Mouse (Mus musculus): ENCODE measurements at regions not wholly inside any gene's neighbourhood (a gene's known extent, or its start where the extent isn't known, plus 50 kb on each side); places are given as distances from the start of the nearest gene placed in this dataset.
A peak's percentile ranks its signal among the peaks of the same experiment; 100 is the strongest.

DNA sequence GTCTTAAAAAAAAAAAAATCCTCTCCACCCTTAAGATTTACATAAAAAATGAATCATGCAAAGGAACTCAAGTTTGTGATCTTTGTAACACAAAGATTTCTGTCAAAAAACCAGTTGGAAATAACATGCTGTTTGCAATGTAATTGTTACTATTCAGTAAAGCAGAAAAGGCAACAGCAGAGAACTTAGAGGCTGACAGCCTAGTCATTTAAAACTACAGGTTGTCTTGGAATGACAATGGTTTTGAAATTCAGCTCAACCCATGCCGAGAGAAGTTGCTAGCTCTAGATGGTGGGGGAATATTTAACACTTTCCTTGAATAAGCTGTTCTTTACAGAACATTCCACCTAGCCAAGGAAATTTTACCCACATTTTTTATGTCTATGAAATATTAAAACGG, 269.2 kb upstream of the Celf2 start:
- no peaks in the 10 kb centered on the region for H3K4me1 ChIP-seq (ENCODE audit: control insufficient read depth in 1 of 2, insufficient read depth in 2 of 2)
- H3K79me2 ChIP-seq (replicated peaks; ENCODE audit: control insufficient read depth, extremely low read depth, insufficient read depth, poor library complexity, severe bottlenecking), result no peaks in the 10 kb centered on the region
- H3K9ac ChIP-seq (ENCODE audit: insufficient read depth, low read depth), result no peak overlapping the region
- no peaks in the 10 kb centered on the region for H3K9me3 ChIP-seq (replicated peaks; ENCODE audit: low read length)
- no peaks in the 10 kb centered on the region for H3K27me3 ChIP-seq (replicated peaks)
- TF ChIP-seq MXI1 (IDR thresholded peaks at IDR 0.05; ENCODE audit: low read depth, low read length), result no peak
- TF ChIP-seq SIN3A (IDR thresholded peaks at IDR 0.05; ENCODE audit: low read length), result no peak
- TF ChIP-seq MAFK (IDR thresholded peaks at IDR 0.05; ENCODE audit: insufficient replicate concordance, low read length), result no peak
- no peak for TF ChIP-seq ZNF384 (IDR thresholded peaks at IDR 0.05; ENCODE audit: low read depth, low read length)
- TF ChIP-seq TCF12 (IDR thresholded peaks at IDR 0.05; ENCODE audit: low read depth, low read length), result no peak
- TF ChIP-seq NRF1 (IDR thresholded peaks at IDR 0.05; ENCODE audit: low read depth, low read length), result no peak
- TF ChIP-seq EP300 (IDR thresholded peaks at IDR 0.05; ENCODE audit: low read length), result no peak
- no peak for TF ChIP-seq ZKSCAN1 (IDR thresholded peaks at IDR 0.05; ENCODE audit: borderline replicate concordance, low read depth, low read length)
- no peak for TF ChIP-seq POLR2A (IDR thresholded peaks at IDR 0.05; ENCODE audit: low read depth, low read length)
- no peak for TF ChIP-seq RCOR1 (conservative IDR thresholded peaks at IDR 0.05; ENCODE audit: low read depth, low read length)
- no peak for TF ChIP-seq MAZ (IDR thresholded peaks at IDR 0.05; ENCODE audit: low read depth, low read length)
- no peak for TF ChIP-seq MAX (IDR thresholded peaks at IDR 0.05; ENCODE audit: low read length)
- no peak for TF ChIP-seq POLR2AphosphoS2 (IDR thresholded peaks at IDR 0.05; ENCODE audit: low read depth, low read length)
- TF ChIP-seq MYC (IDR thresholded peaks at IDR 0.05; ENCODE audit: low read depth, low read length), result no peak
- TF ChIP-seq ETS1 (conservative IDR thresholded peaks at IDR 0.05; ENCODE audit: low read depth, low read length), result no peak
- TF ChIP-seq BHLHE40 (IDR thresholded peaks at IDR 0.05; ENCODE audit: low read depth, low read length), result no peak
- TF ChIP-seq CTCF (conservative IDR thresholded peaks at IDR 0.05 in 1 of 2, IDR thresholded peaks at IDR 0.05 in 1 of 2; ENCODE audit: low read depth in 2 of 2, low read length in 2 of 2), result no peak
- TF ChIP-seq ZMIZ1 (IDR thresholded peaks at IDR 0.05; ENCODE audit: low read depth, low read length), result no peak
- no peak overlapping the region for H3K4me2 ChIP-seq (ENCODE audit: insufficient read depth, low read depth, poor library complexity, severe bottlenecking)
- dilution Hi-C loops (cut with MboI; ENCODE audit: extremely low pct_ligation_motif_present, extremely low pct_unique_long_range_greater_than_20kb, low sequenced_read_pairs), result no loop called here
- in situ Hi-C loops (cut with MboI; ENCODE audit: low pct_ligation_motif_present, low pct_unique_long_range_greater_than_20kb, low sequenced_read_pairs), result no loop called here
- DNase-seq (ENCODE audit: extremely low read depth), result no peak
- H3K36me3 ChIP-seq (replicated peaks in 1 of 2; ENCODE audit: control insufficient read depth in 1 of 2, insufficient read depth in 1 of 2, low read length in 1 of 2), result no peaks in the 10 kb centered on the region
- no peak overlapping the region for H3K4me3 ChIP-seq (replicated peaks in 1 of 3; ENCODE audit: low read depth in 2 of 3, low read length in 2 of 3, poor library complexity in 1 of 3)
- H3K27ac ChIP-seq (ENCODE audit: insufficient read depth, low read depth), result no peak overlapping the region

DNA sequence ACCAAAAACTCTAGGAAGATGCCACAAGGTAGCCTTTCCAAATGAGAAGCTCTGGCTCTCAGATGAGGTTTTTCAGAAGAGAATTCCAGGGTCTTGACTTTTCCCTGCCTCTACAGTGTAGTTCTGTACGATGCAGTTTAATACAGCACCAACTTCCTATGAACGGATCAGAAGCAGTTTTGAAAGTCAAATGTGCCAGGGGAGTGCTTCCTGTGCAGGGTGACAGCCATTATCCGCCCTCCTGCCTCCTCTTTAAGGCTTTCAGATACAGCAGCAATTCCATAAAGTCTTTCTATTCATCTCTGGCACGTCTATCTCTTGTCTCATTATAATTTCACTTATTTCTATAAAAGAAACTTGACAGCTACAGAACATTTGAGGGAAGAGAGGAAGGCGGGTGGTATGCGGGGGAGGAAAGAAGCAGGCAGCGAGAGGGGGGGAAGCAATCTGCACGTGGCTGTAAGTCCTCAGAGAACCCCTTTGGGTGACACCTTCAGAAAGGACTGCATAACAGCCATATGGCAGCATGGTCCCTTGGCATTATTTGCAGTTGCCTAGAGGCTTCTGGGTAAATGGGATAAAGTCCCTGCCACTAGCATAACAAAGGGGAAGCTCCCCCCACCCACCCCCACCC, 224.9 kb upstream of the Celf2 start:
- in situ Hi-C loops (cut with MboI; ENCODE audit: low pct_ligation_motif_present, low pct_unique_long_range_greater_than_20kb, low sequenced_read_pairs) (no loop called here), dilution Hi-C loops (cut with MboI; ENCODE audit: extremely low pct_ligation_motif_present, extremely low pct_unique_long_range_greater_than_20kb, low sequenced_read_pairs) (no loop called here)
- Histone ChIP-seq H3K9me3 (replicated peaks; ENCODE audit: low read length) (no peaks in the 10 kb centered on the region), H3K4me2 (ENCODE audit: insufficient read depth, low read depth, poor library complexity, severe bottlenecking) (peak overlapping the region; percentile 50; the same call in 1 of the 2 replicates), H3K79me2 (replicated peaks; ENCODE audit: control insufficient read depth, extremely low read depth, insufficient read depth, poor library complexity, severe bottlenecking) (no peaks in the 10 kb centered on the region), H3K36me3 (replicated peaks in 1 of 2; ENCODE audit: control insufficient read depth in 1 of 2, insufficient read depth in 1 of 2, low read length in 1 of 2) (no peaks in the 10 kb centered on the region), H3K4me1 (ENCODE audit: control insufficient read depth in 1 of 2, insufficient read depth in 2 of 2) (no peaks in the 10 kb centered on the region), H3K4me3 (replicated peaks in 1 of 3; ENCODE audit: low read depth in 2 of 3, low read length in 2 of 3, poor library complexity in 1 of 3) (no peak overlapping the region), H3K27ac (ENCODE audit: insufficient read depth, low read depth) (no peak overlapping the region), H3K27me3 (replicated peaks) (no peaks in the 10 kb centered on the region), H3K9ac (ENCODE audit: insufficient read depth, low read depth) (no peak overlapping the region)
- TF ChIP-seq POLR2AphosphoS2 (IDR thresholded peaks at IDR 0.05; ENCODE audit: low read depth, low read length) (no peak), ZMIZ1 (IDR thresholded peaks at IDR 0.05; ENCODE audit: low read depth, low read length) (no peak), MEF2A (IDR thresholded peaks at IDR 0.05; ENCODE audit: borderline replicate concordance, low read depth, low read length) (no peak), CTCF (conservative IDR thresholded peaks at IDR 0.05 in 1 of 2, IDR thresholded peaks at IDR 0.05 in 1 of 2; ENCODE audit: low read depth in 2 of 2, low read length in 2 of 2) (no peak), TCF12 (IDR thresholded peaks at IDR 0.05; ENCODE audit: low read depth, low read length) (no peak), ELF1 (IDR thresholded peaks at IDR 0.05; ENCODE audit: low read depth, low read length) (no peak), POLR2A (IDR thresholded peaks at IDR 0.05; ENCODE audit: low read depth, low read length) (no peak), NELFE (IDR thresholded peaks at IDR 0.05; ENCODE audit: low read depth, low read length) (no peak), ETS1 (conservative IDR thresholded peaks at IDR 0.05; ENCODE audit: low read depth, low read length) (no peak)
- DNase-seq (ENCODE audit: extremely low read depth), result no peak
